Mouse (Mus musculus) layer of hippocampus, postnatal 36 days (tissue): ENCODE data around the gene Tbxa2r. TPM values are rescaled to one million over a fixed set of nuclear protein-coding genes. Genes with fewer than 3 reads are reported as not detected.

ENCODE experiments used
- DNase-seq, 2 experiments: peaks; one replicate each; pipeline ENCODE4 v3.0.0; 2022
- total RNA-seq, 2 experiments: library from RNA; stranded (reverse); gene quantifications; 2 replicates each; pipeline ENCODE4 v1.2.3; 2021

Gene Tbxa2r
- total RNA-seq, 2 experiments from 2014 or later: 0.91 to 1.1 TPM

DNA sequence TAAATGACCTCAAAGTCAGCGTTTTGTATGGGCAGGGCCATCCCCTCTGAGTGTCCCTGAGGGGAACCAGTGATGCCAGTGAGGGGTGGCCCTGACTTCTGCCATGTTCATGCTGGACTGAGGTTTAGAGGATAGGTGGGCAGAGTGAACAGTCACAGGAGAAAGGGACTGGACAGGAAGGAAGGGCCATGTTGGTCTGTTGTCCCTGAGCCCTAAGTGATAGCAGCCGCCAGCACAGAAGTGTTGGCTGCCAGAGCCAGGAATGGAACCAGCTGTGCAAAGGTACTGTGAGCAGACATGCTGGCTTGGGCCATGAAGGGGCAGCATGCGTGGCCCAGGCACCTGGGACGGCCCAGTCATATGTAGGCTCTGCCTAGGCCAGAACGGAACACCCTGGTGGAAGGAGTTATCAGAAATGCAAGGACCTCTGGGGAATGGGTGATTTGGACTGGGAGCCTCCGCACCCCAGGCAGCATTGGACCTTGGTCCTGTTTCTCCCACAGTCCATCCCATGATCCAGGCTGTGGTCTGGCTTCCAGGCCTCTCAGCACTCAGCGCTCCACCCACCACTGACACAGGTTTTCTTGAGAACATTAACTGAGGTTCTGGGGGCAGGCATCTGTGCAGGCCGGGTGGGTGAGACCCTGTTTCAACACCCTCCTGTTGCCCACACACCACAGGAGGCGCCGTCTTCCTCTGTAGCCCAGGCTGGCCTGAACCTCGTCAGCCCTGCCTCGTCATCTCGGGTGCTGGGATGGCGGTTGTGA is 28.8 kb upstream of the Tbxa2r start:
- DNase-seq: no peak

DNA sequence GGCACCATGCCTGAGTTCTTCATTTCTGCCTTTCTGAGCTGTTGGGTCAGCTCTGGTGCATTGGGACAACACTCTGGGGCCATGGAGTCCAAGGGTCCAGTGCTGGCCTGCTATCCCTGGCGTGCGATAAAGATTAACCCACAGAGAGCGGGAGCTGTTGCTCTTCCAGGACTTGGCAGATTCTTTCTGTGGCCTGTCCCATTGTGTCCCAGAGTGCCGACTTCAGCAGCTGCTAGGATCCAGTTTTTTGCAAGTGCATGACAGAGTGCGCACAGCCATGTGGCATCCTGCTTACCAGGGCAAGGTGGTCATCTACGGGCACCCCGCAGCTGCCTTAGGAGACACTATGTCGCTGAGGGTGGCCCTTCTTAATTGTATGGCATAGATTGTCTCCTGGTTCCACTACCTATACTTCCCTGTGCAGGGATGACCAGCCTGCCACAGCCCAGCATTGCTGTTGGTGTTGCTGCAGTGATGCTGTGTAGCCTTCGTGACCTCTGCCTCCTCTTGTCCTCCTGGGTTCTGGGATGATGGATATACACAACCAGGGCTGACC is 28.1 kb upstream of the Tbxa2r start:
- DNase-seq: no peak

DNA sequence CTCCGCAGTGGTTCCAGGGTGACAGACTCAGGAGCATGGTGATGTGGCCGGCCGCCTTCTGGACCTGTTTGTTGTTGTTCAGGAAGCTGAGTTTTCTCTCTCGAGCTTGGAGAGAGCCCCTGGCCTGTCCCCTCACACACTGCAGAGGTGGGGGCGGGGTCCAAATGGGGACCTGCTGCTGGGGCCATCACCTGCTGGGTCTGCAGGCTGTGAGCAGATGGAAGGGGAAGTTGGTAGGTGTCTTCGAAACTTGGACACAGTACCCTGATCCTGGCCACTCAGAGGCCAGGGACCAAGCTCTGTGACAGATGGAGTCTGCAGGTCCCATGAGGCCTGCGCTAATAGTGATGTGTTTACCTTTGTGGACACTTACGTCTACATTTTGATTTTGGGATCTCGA is 27.2 kb upstream of the Tbxa2r start:
- DNase-seq: no peak

DNA sequence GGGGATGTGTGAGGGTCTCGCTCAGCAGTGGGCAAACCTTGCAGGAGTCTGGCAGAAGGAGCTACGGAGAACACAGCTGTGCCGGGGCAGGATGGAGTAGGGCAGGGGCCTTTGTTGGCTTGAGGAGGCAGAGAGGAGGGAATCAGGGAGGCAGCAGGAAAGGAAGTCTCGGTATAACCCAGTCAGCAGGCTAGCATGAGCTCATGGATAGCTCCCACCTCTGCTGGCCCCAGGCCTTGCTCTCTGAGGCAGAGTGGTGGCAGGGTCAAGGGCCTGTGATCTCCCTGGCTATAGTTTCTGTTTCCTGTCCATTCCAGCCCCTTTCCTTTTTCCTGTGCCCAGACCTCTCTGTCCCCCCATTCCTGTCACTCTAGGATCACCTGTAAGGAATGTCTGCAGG is 26.2 kb upstream of the Tbxa2r start:
- DNase-seq: no peak

DNA sequence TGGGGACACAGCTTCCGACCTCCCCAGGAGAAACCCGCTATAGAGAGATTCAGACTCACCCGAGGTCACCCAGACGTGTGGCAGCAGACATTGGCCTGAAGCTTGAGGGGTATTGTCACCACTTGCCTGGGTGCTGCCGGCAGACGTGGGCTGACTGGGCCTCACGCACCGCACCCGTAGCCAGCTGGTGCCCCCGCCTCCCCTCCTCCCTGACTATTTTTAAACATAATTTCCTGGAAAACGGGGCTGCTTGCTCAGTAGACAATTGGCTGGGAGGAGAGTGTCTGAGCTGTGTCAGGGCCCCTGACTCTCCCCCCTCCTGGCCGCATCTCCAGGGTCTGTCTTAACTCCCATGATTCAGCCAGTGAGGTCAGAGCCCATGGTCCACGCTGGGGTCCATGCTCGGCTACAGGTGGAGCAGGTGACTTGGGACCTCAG is 25.7 kb upstream of the Tbxa2r start:
- DNase-seq: no peak

DNA sequence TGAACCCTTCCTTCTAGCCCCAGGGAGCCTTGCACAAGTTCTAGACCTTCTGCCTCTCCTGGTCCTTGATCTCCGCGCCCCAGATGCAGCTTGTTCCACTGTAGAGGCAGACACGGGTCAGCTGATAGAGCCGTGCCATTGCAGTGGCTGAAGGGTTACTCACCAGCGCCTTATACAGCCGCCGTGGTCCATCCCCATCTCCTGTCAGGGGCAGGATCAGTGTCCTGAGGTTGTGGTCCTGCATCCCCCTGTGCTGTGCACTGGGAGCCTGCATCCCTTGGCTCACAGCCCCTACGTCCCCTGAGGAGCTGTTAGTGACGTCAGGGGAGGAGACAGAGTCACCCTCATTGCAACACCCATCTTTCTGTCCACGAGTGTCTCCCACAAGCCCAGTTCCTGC is 25.3 kb upstream of the Tbxa2r start:
- no peak for DNase-seq

DNA sequence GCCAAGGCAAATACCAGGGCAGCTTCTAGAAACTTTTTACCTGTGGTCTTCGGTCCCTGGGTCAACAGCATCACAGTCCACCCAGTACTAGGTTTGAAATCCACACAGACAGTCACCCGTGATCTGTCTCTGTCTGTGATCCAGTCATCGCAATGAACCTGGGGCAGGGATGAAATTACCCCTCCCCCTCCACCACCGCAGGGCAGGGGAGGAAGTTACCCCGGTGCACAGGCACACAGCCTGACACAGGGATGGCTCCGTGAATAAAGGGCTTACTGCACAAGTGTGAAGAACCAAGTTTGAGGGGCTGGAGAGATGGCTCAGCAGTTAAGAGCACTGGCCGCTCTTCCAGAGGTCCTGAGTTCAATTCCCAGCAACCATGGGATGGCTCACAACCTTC is 24.8 kb upstream of the Tbxa2r start:
- no peak for DNase-seq

DNA sequence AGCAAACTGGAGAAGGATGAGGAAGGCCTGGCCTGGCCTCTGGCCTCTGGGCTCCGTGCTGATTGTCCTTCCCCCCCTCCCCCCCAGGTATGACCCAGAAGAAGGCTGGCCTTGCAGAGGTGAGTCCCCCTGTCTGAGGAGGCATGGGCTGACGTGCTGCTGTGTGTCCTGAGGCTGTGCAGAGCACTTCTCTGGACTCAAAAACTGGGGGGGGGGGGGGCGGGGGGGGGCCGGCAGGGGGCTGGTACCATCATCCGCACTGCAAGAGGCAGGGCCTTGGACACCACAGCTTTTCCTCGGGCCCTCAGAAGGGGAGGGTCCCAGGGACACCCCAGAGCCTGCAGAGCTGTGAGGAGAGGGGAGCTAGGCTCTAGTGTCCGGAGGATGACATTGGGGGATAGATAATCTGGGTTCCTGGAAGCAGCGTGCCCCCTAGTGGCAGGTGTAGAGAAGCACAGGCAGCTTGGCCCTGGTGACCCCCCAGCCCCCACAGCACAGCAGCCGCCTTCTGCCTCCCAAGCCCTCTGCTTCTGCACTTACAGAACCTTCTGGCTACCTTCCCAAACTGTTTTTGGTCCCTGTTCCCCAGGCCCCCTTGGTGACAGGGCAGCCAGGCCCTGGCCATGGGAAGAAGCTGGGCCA is 23.8 kb upstream of the Tbxa2r start:
- peak in 1 of 2 experiments; percentile 51 for DNase-seq

DNA sequence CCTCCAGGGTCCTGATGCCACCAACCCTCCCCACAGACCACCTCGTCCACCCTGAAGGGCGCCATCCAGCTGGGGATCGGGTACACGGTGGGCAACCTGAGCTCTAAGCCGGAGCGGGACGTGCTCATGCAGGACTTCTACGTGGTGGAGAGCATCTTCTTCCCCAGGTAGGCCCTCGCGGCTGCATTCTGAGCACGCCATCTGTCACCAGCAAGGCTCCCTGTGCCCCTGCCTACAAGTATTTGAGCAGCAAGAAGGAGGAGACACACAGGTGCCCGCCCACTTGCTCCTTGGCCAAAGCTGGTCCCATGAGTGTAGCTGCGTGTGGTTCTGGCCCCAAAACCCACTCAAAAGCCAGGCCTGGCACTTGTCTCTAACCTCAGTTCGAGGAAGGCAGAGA is 22.9 kb upstream of the Tbxa2r start:
- no peak for DNase-seq

DNA sequence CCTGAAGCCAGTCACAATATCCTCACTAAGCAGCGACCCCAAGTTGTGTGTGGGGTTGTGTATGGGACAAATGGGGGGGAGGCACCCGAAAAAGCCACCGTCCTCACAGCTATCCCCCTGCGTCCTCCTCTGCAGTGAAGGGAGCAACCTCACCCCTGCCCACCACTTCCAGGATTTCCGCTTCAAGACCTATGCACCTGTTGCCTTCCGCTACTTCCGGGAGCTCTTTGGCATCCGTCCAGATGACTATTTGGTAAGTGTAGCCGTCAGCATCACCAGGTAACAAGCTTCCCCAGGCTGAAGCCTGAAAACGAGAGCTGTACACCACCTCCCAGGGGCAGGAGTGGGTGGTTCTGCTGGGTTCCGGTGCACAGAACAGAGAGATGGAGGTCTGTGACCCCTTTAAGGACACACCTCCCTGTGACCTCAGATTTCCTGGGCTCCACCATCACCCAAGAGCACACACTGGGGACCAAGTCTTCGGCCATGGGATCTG is 22.3 kb upstream of the Tbxa2r start:
- DNase-seq: no peak

DNA sequence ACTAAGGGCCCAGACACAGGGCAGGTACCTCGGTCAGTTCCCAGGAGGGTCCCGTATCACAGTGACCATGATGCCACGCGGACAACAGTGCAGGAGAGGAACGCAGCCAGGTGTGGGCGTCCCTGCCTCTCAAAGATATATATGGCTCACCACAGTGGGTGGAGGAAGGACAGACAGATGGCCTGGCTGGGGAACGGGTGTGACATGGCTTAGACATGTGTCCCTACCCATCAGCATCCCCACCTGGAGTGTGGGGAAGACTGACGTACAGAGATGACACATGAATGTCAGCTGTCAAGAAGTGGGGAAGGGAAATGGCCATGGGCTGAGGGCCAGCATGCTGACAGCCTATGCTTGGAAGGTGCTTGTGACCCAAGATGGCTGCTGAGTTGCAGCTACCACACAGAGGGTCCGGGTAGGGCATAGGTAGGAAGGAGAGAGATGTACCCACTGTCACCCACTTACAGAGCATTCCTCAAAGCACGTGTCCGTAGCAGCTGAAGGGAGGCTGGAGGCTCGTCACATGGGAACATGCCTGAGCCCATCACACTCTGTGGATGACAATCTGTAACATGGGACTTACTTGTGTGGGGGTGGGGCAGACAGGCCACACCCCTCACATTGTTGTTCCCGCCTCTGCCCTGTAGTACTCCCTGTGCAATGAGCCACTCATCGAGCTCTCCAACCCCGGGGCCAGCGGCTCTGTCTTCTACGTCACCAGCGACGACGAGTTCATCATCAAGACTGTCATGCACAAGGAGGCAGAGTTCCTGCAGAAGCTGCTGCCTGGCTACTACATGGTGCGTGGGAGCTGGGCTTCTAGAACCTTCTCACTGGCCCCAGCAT is 21.5 kb upstream of the Tbxa2r start:
- DNase-seq: no peak

DNA sequence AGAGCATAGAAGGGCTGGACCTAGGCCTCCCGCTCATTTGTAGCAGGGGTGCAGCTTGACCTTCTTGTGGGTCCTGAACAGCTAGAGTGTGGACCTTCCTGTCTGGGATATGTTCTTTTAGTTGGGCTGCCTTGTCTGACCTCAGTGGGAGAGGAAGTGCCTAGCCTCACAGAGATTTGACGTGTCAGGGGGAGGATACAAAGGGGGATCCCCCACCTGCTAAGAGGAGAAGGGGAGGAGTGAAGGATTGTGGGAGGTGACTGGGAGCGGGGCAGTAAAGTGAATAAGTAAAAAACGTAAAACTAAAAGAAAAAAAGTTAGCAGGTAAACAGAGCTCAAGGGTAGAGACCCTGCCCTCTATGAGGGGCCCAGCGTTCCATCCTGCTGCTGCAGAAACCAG is 19.0 kb upstream of the Tbxa2r start:
- DNase-seq: no peak

DNA sequence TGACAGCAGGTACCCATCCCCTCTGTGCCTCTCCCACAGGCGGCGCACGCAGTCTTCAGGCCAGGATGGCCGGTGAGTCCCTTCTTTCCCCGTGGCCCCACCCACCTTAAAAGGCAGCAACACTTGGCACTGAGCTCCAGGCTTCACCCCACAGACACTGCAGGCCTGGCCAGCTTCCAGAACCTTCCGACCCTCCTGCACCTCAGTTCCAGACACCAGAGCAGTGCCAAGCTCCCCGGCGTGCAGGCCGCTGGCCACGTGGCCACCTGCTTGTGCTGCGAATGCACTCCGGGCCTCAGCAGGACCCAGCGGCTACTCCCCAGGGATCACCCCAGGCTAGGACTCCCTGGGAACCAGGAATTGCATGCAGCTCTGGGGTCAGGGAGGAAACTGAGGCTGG is 14.9 kb upstream of the Tbxa2r start:
- no peak for DNase-seq

DNA sequence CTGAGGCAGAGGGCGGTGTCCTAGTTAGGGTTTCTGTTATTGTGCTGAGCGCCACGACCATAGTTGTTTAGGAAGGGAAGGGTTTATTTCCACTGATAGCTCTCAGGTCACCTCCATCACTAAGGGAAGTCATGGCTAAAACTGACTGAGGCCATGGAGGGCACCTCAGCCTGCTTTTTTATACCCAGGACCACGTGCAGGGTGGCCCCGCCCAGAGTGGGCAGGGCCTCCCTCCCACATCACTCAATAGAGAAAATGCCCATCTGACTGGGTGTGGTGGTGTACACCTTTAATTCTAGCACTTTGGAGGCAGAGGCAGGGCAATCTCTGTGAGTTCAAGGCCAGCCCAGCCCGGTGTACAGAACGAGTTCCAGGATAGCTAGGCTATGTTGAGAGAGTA is 14.3 kb upstream of the Tbxa2r start:
- DNase-seq: no peak

DNA sequence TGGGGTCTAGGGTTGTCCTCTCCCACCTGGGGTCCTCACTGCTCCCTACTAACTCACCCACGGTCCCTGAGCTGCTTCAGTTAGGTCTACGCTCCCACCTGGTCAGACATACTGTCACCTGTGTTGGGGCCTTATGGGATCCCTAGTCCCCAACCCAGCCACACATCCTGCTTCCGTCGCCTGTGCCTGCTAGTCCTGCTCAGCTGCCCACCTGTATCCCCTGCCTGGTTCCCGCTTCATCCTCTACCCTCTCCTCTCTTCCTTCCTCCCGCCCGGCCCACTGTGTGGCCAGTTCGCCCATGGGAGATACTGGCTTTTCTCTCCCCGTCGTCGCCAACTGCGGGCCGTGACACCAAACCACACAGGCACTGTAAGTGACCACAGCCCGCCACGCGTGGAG is 12.9 kb upstream of the Tbxa2r start:
- no peak for DNase-seq

DNA sequence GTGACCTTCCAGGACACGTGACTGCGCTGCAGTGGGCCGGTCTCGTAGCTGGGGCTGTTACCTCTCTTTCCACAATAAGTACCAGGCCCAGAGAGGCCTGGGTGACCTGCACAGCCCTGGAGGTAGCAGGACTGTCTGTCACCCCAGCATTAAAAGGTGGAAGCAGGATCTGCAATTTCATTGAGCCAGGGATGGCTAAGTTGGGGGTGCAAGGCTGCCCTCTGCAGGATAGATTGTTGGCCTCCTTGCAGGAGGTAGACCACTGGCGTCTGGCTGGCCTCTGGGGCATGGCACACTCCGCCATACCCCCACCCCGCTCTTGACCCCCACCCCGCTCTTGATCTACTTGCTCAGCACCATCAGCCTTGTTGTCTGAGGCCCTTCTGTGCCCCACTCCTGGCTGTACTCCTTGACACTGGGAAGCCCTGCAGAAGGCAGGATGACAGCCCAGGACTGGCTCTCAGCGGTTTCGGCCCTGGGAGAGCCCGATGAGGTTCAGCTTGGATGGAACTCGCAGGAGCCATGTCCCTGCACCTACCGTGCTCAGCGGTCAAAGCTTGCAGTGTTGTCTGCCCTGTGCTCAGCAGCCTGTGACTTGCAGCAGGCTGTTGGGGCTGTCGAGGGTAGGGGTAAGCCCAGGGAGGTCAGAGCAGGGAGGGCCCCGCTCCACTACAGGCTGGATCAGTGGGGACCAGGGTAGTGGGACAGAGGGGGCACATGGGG is 12.0 kb upstream of the Tbxa2r start:
- no peak for DNase-seq

DNA sequence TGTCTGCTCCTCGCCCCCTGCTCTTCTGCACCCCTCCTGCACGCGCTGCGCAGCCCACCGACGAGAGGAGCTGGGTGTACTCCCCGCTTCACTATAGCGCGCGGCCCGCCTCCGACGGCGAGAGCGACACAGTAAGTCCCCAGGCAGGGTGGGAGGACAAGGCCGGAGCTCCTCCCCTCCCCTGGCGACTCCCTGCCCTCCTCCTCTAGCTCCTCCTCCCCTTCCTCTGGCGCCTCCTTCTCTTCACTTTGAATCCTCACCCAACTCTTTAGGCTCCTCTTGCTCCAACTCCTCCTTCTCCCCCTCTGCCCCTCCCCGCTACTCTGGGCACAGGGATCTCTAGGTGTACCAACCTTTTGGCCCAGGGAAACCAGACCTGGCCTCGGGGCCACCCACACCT is 11.3 kb upstream of the Tbxa2r start:
- DNase-seq: no peak

DNA sequence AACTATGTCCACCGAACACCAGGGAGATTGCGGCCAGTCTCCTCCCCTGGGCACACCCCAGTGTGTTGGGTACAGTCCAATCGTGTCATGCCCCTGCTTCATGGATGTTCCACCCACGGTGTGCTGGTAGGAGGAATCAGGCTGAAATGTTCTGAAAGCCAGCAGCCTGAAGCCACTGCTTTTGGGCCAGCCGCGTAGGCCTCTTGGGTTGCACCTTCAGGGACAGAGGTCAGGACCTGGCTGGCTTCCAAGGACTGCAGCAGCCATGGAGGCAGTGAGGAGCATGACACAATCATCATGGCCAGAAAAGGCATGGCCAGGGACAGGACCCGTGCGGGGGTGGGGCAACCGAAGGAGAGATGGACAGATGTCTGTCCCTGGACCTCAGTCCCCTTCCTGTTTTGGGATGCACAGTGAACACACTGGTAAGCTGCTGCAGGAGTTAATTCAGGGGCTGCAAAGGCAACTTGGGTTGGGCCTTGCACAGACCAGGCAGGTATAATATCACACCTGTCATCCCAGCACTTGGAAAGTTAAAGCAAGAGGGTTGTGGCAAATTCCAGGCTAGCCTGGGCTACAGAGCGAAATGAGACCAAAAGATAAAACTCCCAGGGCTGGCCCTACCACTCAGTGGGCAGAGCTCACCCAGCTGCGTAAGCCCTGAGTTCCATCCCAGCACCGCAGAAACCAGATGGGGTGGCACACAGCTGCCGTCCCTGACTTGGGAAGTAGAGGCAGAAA is 9.8 kb upstream of the Tbxa2r start:
- DNase-seq: no peak

DNA sequence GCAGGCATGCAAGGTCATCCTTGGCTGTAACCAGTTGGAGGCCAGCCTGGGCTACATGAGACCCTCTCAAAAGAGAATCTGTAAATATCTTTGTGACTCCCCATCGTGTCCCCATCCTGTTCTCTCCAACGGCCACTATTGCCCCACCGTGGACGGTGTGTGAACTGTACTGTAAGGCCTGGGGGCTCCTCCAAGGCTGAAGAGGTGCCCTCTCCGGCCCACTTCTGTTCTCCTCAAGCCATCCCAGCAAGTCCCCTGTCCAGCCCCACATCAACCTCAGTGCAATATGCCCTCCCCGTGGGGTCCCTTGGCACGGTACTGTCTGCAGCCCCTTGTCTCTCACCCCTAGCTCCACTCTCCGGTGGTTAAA is 9.2 kb upstream of the Tbxa2r start:
- no peak for DNase-seq

DNA sequence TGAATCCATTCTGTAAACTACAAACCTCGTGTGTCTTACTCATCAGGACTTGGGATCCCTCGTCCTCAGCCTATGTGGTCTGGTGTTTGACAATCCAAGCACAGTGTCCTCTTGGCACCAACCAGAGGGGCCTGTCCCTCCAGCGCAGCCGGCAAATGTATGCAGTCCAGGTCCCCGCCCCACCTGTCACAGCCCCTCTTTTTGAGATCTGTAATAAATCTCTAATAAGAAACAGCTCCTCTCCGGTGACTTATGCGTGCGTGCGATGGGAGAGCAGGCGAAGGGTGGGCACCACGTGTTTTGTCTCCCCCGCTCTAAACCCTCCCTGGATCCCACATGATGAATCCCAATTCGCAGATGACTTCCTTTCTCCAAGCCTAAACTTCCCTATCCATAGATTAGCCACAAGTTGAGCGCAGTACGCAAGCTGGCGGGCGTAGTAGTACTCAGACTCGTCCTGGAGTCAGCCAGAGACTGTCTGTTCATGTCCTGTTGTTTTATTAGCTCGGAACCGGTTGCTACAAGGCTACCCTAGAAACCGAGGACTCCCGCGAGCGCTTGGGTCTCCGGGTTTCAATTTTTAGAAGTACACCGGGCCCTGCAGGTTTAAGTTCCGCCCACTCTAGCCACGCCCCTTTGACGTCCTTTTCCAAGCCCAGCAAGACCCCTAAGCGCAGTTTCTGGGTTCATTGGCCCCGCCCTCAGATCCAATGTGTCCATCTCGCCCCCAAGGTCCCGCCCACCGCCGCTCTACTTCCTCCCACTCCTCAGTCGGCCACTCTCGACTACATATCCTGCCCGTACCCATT is 8.6 kb upstream of the Tbxa2r start:
- no peak for DNase-seq
